Mouse (Mus musculus): Measurements from ENCODE around the gene Rasal2. TPM values are rescaled to one million over a fixed set of nuclear protein-coding genes. Genes with fewer than 3 reads are reported as not detected.

Gene Rasal2
- polyA plus RNA-seq, 1 experiment from 2014 or later, result 8.8 TPM

- H3K9me3 ChIP-seq (replicated peaks; ENCODE audit: control insufficient read depth, low read length), result no peaks in the 10 kb centered on the region
- WGBS, result 16% methylated on average over 21 of the region's 21 CpGs
- no peaks in the 10 kb centered on the region for H3K4me1 ChIP-seq (ENCODE audit: control insufficient read depth, insufficient read depth, low read length)
- no peaks in the 10 kb centered on the region for H3K27me3 ChIP-seq (ENCODE audit: control insufficient read depth, insufficient read depth, low read length)
- peak overlapping the region; percentile 38 for H3K9ac ChIP-seq (ENCODE audit: low read length)
- H3K4me2 ChIP-seq (ENCODE audit: low read depth, low read length), result peak overlapping the region; percentile 51
- peak overlapping the region; percentile 24 for H3K4me3 ChIP-seq (replicated peaks; ENCODE audit: low read length)
- H3K27ac ChIP-seq (ENCODE audit: low read length), result peak overlapping the region; percentile 54
- no peaks in the 10 kb centered on the region for H3K36me3 ChIP-seq (ENCODE audit: control insufficient read depth, insufficient read depth, low read length)
- no peak; the same call in 1 of the 2 replicates for ATAC-seq (ENCODE audit: insufficient read depth, low FRiP score)
Observed at GRCm38 (mm10) chr1:157449981-157450636, 37.7 kb upstream of the Rasal2 start.

GRCm38 (mm10) chr1:157449532-157449931 is 37.1 kb upstream of the Rasal2 start:
- peak overlapping the region; percentile 24 for H3K4me3 ChIP-seq (replicated peaks; ENCODE audit: low read length)
- peak overlapping the region; percentile 54 for H3K27ac ChIP-seq (ENCODE audit: low read length)
- no peaks in the 10 kb centered on the region for H3K36me3 ChIP-seq (ENCODE audit: control insufficient read depth, insufficient read depth, low read length)
- no peaks in the 10 kb centered on the region for H3K4me1 ChIP-seq (ENCODE audit: control insufficient read depth, insufficient read depth, low read length)
- H3K9me3 ChIP-seq (replicated peaks; ENCODE audit: control insufficient read depth, low read length), result no peaks in the 10 kb centered on the region
- H3K27me3 ChIP-seq (ENCODE audit: control insufficient read depth, insufficient read depth, low read length), result no peaks in the 10 kb centered on the region
- peak overlapping the region; percentile 51 for H3K4me2 ChIP-seq (ENCODE audit: low read depth, low read length)
- peak; percentile 9; the same call in 1 of the 2 replicates for ATAC-seq (ENCODE audit: insufficient read depth, low FRiP score)
- WGBS, result 12% methylated on average over 10 of the region's 10 CpGs
- peak overlapping the region; percentile 38 for H3K9ac ChIP-seq (ENCODE audit: low read length)

DNA sequence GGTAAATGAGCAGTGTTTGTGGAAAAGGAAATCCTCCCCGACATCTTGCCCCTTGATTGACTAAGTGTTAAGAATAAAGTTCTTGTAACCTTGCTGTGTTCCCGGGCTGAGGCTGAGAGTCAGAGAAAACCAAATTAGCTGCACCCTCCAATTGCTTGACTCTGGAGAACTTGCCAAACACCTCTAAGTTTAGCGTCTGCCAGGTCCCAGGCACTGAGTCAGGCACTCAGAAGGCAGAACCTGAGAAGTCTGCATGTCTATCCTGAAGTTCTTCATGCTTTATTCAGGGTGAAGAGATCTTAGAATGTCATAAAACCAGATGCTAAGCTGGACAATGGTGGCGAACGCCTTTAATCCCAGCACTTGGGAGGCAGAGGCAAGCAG is 36.4 kb upstream of the Rasal2 start:
- WGBS, result 65% methylated on average over 5 of the region's 5 CpGs
- Histone ChIP-seq H3K9ac (ENCODE audit: low read length) (no peak overlapping the region), H3K4me2 (ENCODE audit: low read depth, low read length) (no peak overlapping the region), H3K27ac (ENCODE audit: low read length) (no peak overlapping the region), H3K4me3 (replicated peaks; ENCODE audit: low read length) (no peak overlapping the region), H3K36me3 (ENCODE audit: control insufficient read depth, insufficient read depth, low read length) (no peaks in the 10 kb centered on the region), H3K27me3 (ENCODE audit: control insufficient read depth, insufficient read depth, low read length) (no peaks in the 10 kb centered on the region), H3K4me1 (ENCODE audit: control insufficient read depth, insufficient read depth, low read length) (0 out of 2 replicates have a peak, but pooled peaks cover 5% of the 10 kb centered on the region), H3K9me3 (replicated peaks; ENCODE audit: control insufficient read depth, low read length) (no peaks in the 10 kb centered on the region)
- no peak for ATAC-seq (ENCODE audit: insufficient read depth, low FRiP score)

GRCm38 (mm10) chr1:157448164-157448804 is 35.9 kb upstream of the Rasal2 start:
- H3K36me3 ChIP-seq (ENCODE audit: control insufficient read depth, insufficient read depth, low read length), result no peaks in the 10 kb centered on the region
- WGBS, result 40% methylated on average over 7 of the region's 7 CpGs
- H3K9ac ChIP-seq (ENCODE audit: low read length), result no peak overlapping the region
- ATAC-seq (ENCODE audit: insufficient read depth, low FRiP score), result no peak
- no peak overlapping the region for H3K4me2 ChIP-seq (ENCODE audit: low read depth, low read length)
- H3K4me1 ChIP-seq (ENCODE audit: control insufficient read depth, insufficient read depth, low read length), result 0 out of 2 replicates have a peak, but pooled peaks cover 5% of the 10 kb centered on the region
- no peak overlapping the region for H3K4me3 ChIP-seq (replicated peaks; ENCODE audit: low read length)
- H3K27ac ChIP-seq (ENCODE audit: low read length), result no peak overlapping the region
- no peaks in the 10 kb centered on the region for H3K27me3 ChIP-seq (ENCODE audit: control insufficient read depth, insufficient read depth, low read length)
- no peaks in the 10 kb centered on the region for H3K9me3 ChIP-seq (replicated peaks; ENCODE audit: control insufficient read depth, low read length)

GRCm38 (mm10) chr1:157447142-157447541 is 34.7 kb upstream of the Rasal2 start:
- ATAC-seq (ENCODE audit: insufficient read depth, low FRiP score), result no peak
- 63% methylated on average over 4 of the region's 4 CpGs for WGBS
- H3K9me3 ChIP-seq (replicated peaks; ENCODE audit: control insufficient read depth, low read length), result no peaks in the 10 kb centered on the region
- H3K27me3 ChIP-seq (ENCODE audit: control insufficient read depth, insufficient read depth, low read length), result no peaks in the 10 kb centered on the region
- no peak overlapping the region for H3K27ac ChIP-seq (ENCODE audit: low read length)
- H3K9ac ChIP-seq (ENCODE audit: low read length), result no peak overlapping the region
- no peak overlapping the region for H3K4me2 ChIP-seq (ENCODE audit: low read depth, low read length)
- H3K4me3 ChIP-seq (replicated peaks; ENCODE audit: low read length), result no peak overlapping the region
- H3K36me3 ChIP-seq (ENCODE audit: control insufficient read depth, insufficient read depth, low read length), result no peaks in the 10 kb centered on the region
- H3K4me1 ChIP-seq (ENCODE audit: control insufficient read depth, insufficient read depth, low read length), result 0 out of 2 replicates have a peak, but pooled peaks cover 5% of the 10 kb centered on the region

GRCm38 (mm10) chr1:157446325-157446724 is 33.9 kb upstream of the Rasal2 start:
- no peaks in the 10 kb centered on the region for H3K27me3 ChIP-seq (ENCODE audit: control insufficient read depth, insufficient read depth, low read length)
- H3K9ac ChIP-seq (ENCODE audit: low read length), result no peak overlapping the region
- 0 out of 2 replicates have a peak, but pooled peaks cover 5% of the 10 kb centered on the region for H3K4me1 ChIP-seq (ENCODE audit: control insufficient read depth, insufficient read depth, low read length)
- no peak for ATAC-seq (ENCODE audit: insufficient read depth, low FRiP score)
- H3K4me3 ChIP-seq (replicated peaks; ENCODE audit: low read length), result no peak overlapping the region
- no peaks in the 10 kb centered on the region for H3K9me3 ChIP-seq (replicated peaks; ENCODE audit: control insufficient read depth, low read length)
- WGBS, result 68% methylated on average over 7 of the region's 7 CpGs
- no peak overlapping the region for H3K27ac ChIP-seq (ENCODE audit: low read length)
- no peak overlapping the region for H3K4me2 ChIP-seq (ENCODE audit: low read depth, low read length)
- H3K36me3 ChIP-seq (ENCODE audit: control insufficient read depth, insufficient read depth, low read length), result no peaks in the 10 kb centered on the region

GRCm38 (mm10) chr1:157445398-157445910 is 33.1 kb upstream of the Rasal2 start:
- no peak for ATAC-seq (ENCODE audit: insufficient read depth, low FRiP score)
- Histone ChIP-seq H3K9ac (ENCODE audit: low read length) (no peak overlapping the region), H3K4me1 (ENCODE audit: control insufficient read depth, insufficient read depth, low read length) (0 out of 2 replicates have a peak, but pooled peaks cover 5% of the 10 kb centered on the region), H3K9me3 (replicated peaks; ENCODE audit: control insufficient read depth, low read length) (no peaks in the 10 kb centered on the region), H3K4me2 (ENCODE audit: low read depth, low read length) (no peak overlapping the region), H3K27me3 (ENCODE audit: control insufficient read depth, insufficient read depth, low read length) (no peaks in the 10 kb centered on the region), H3K27ac (ENCODE audit: low read length) (no peak overlapping the region), H3K4me3 (replicated peaks; ENCODE audit: low read length) (no peak overlapping the region), H3K36me3 (ENCODE audit: control insufficient read depth, insufficient read depth, low read length) (no peaks in the 10 kb centered on the region)
- WGBS, result 91% methylated on average over 6 of the region's 6 CpGs

DNA sequence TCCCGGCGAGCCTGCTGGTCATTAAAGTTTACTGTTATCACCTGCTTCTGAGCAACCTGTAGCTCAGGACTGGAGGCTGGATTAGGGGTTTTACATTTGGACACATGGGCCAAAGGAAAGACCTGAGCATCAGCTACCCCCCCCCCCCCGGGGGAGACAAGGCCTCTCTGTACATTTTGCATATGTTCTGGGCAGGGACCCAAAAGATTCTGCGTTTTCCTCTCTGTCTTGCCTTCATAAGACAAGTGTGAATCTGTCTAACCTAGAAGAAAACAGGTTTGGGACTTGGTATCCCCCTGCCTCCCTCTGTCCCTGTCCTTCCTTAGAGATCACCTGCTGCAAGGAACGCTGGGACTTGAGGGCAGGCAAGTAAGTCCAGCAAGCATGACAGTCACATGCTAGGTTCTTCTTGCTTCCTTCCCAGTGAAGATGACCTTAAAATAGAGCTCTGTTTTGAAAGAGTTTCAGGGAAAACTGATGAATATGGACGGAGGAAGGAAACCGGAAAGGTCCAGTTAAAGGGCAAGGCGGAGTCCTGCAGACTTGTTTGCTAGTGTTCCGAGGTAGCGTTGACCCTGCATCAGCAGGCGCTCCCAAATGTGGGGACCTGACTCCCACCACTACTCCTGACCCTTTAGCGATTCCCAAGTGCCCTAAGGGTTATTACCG is 32.4 kb upstream of the Rasal2 start:
- Histone ChIP-seq H3K27ac (ENCODE audit: low read length) (peak overlapping the region; percentile 67; the same call in 1 of the 2 replicates), H3K4me1 (ENCODE audit: control insufficient read depth, insufficient read depth, low read length) (0 out of 2 replicates have a peak, but pooled peaks cover 5% of the 10 kb centered on the region), H3K27me3 (ENCODE audit: control insufficient read depth, insufficient read depth, low read length) (no peaks in the 10 kb centered on the region), H3K9ac (ENCODE audit: low read length) (no peak overlapping the region), H3K36me3 (ENCODE audit: control insufficient read depth, insufficient read depth, low read length) (no peaks in the 10 kb centered on the region), H3K4me3 (replicated peaks; ENCODE audit: low read length) (no peak overlapping the region), H3K9me3 (replicated peaks; ENCODE audit: control insufficient read depth, low read length) (no peaks in the 10 kb centered on the region), H3K4me2 (ENCODE audit: low read depth, low read length) (no peak overlapping the region)
- no peak for ATAC-seq (ENCODE audit: insufficient read depth, low FRiP score)
- 63% methylated on average over 13 of the region's 13 CpGs for WGBS

Measured in stomach, embryonic 16.5 days (tissue).